Mouse (Mus musculus) embryonic facial prominence, embryonic 13.5 days (tissue): ENCODE measurements around the gene Sdsl. TPM values are rescaled to one million over a fixed set of nuclear protein-coding genes. Genes with fewer than 3 reads are reported as not detected.
"Not testable (repeated sequence)": the region's sequence is repeated elsewhere in the genome, so short reads cannot be mapped to it uniquely, and the experiment has no call there.

ENCODE experiments used
- ATAC-seq: fragments of 200-750 bp; cut with Nextera tagmentation; 2 replicates; pipeline ENCODE4 v1.8.0; 2017; ENCODE audit warnings: low read depth; ENCODE audit not compliant: insufficient number of reproducible peaks, insufficient read depth, low FRiP score, low TSS enrichment
- H3K27ac ChIP-seq: fragments of 300-500 bp; sonication (generic); 2 replicates; pipeline ENCODE4 v1.5.1; 2015; ENCODE audit warnings: moderate library complexity, mild to moderate bottlenecking, inconsistent platforms
- H3K27me3 ChIP-seq: fragments of 300-500 bp; sonication (generic); 2 replicates; pipeline ENCODE4 v1.6.1; 2015; ENCODE audit warnings: mild to moderate bottlenecking, inconsistent platforms
- H3K36me3 ChIP-seq: fragments of 300-500 bp; sonication (generic); 2 replicates; pipeline ENCODE4 v1.6.1; 2015; ENCODE audit warnings: mild to moderate bottlenecking, inconsistent platforms
- H3K4me1 ChIP-seq: fragments of 300-500 bp; sonication (generic); 2 replicates; pipeline ENCODE4 v1.6.1; 2015; ENCODE audit warnings: inconsistent platforms
- H3K4me2 ChIP-seq: fragments of 300-500 bp; sonication (generic); 2 replicates; pipeline ENCODE4 v1.6.1; 2015; ENCODE audit warnings: moderate library complexity, mild to moderate bottlenecking, inconsistent platforms
- H3K4me3 ChIP-seq: fragments of 300-500 bp; sonication (generic); 2 replicates; pipeline ENCODE4 v1.5.1; 2015; ENCODE audit warnings: mild to moderate bottlenecking, inconsistent platforms
- H3K9ac ChIP-seq: fragments of 300-500 bp; sonication (generic); 2 replicates; pipeline ENCODE4 v1.6.1; 2015; ENCODE audit warnings: mild to moderate bottlenecking, inconsistent platforms
- H3K9me3 ChIP-seq: fragments of 300-500 bp; sonication (generic); 2 replicates; pipeline ENCODE4 v1.6.1; 2016; ENCODE audit warnings: inconsistent platforms
- WGBS: fragments of 180-500 bp; shearing (Covaris S2); methylation state at CpG from one replicate; pipeline ENCODE4 v1.1.7; 2015; ENCODE audit warnings: mixed read lengths; 5-methylcytosine and 5-hydroxymethylcytosine counted together
- polyA plus RNA-seq: library from polyadenylated mRNA; unstranded; fragments of >200 nt; fragmentation: Nextera tagmentation; extraction: Ambion mirVana; gene quantifications from 2 replicates; pipeline ENCODE4 v1.2.1, GENCODE M21; 2015

Gene Sdsl
- polyA plus RNA-seq, 1 experiment from 2014 or later = 2.5 TPM

GRCm38 (mm10) chr5:120505781-120506180, 33.2 kb upstream of the Sdsl start:
- no peak for ATAC-seq
- H3K36me3 ChIP-seq = no peaks in the 10 kb centered on the region
- H3K4me3 ChIP-seq = peak overlapping the region; percentile 6; the same call in 1 of the 2 replicates
- 67% methylated on average over 9 of the region's 9 CpGs for WGBS
- no peaks in the 10 kb centered on the region for H3K9me3 ChIP-seq
- no peak overlapping the region for H3K27ac ChIP-seq
- peaks cover 28% of the 10 kb centered on the region for H3K4me1 ChIP-seq
- H3K27me3 ChIP-seq = no peaks in the 10 kb centered on the region
- 0 out of 2 replicates have a peak overlapping the region, but pooled peaks have one; percentile 49 for H3K9ac ChIP-seq
- peak overlapping the region; percentile 47 for H3K4me2 ChIP-seq

DNA sequence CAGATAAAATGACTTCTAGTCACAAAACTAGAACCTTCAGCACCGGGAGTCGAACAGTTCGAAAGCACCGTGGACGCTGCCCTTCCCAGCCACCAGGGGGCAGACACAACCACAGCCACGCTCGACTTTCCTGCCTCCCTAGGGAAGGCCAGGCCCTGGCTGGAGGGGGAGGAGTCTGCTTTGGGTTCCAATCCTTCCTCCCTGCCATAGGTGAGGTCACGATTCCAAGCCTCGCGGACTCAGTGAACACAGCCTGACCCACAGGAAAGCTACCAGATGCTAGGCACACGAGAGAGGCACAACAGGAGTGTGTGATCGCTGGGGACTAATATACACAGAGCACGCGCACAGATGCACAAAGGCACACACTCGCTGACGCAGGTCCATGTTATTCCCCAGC, 32.8 kb upstream of the Sdsl start:
- Histone ChIP-seq H3K27me3 (no peaks in the 10 kb centered on the region), H3K4me1 (peaks cover 25% of the 10 kb centered on the region), H3K27ac (no peak overlapping the region), H3K4me2 (peak overlapping the region; percentile 47), H3K9me3 (no peaks in the 10 kb centered on the region), H3K36me3 (no peaks in the 10 kb centered on the region), H3K4me3 (peak overlapping the region; percentile 6; the same call in 1 of the 2 replicates), H3K9ac (0 out of 2 replicates have a peak overlapping the region, but pooled peaks have one; percentile 49)
- 22% methylated on average over 16 of the region's 16 CpGs for whole genome bisulfite sequencing
- ATAC-seq = no peak

DNA sequence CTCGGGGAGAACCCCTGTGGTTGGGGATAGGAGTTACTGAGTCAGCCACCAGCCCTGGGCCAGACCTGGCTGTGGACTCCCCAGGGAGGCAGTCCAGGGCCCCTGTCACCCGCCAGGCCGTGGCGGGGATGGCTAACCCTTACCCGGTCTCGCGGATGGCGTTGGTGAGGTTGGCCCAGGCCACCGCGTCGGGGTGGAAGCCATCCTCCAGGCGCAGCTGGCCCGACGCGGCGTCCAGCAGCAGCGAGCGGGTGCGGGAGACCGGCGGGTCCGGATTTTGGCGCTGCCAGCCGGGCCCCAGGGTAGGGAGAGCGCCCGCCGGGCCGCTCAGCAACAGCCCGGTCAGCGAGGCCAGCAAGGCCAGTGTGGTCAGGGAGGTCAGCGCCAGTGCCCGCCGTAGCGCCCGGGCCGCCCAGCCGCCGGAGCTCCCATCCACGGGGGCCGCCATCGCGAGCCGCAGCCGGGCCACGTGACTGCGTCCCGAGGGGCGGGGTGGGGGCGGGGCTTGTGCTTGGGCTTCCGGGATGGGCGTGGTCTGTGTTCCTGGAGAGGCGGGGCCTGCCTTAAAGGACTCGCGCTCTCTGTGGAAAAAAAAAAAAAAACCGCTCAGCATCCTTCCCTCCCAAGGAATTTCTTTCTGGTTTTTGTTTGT, 30.7 kb upstream of the Sdsl start, which contains the start of gene Plbd2:
Gene Plbd2 (minus strand): TSS at position 482 of the 652 bp plus-strand sequence.
- ATAC-seq = peak; percentile 65
- peak within 1 kb of the TSS; percentile 75 for H3K4me3 ChIP-seq
- H3K4me1 ChIP-seq = peaks cover 22% of the 10 kb centered on the region
- no peaks in the 10 kb centered on the region for H3K27me3 ChIP-seq
- no peak within 1 kb of the TSS for H3K27ac ChIP-seq
- H3K9ac ChIP-seq = peak within 1 kb of the TSS; percentile 88
- peak within 1 kb of the TSS; percentile 94 for H3K4me2 ChIP-seq
- under 1% methylated on average over 54 of the region's 55 CpGs for WGBS
- H3K9me3 ChIP-seq = no peaks in the 10 kb centered on the region
- H3K36me3 ChIP-seq = peaks cover 5% of the 10 kb centered on the region

DNA sequence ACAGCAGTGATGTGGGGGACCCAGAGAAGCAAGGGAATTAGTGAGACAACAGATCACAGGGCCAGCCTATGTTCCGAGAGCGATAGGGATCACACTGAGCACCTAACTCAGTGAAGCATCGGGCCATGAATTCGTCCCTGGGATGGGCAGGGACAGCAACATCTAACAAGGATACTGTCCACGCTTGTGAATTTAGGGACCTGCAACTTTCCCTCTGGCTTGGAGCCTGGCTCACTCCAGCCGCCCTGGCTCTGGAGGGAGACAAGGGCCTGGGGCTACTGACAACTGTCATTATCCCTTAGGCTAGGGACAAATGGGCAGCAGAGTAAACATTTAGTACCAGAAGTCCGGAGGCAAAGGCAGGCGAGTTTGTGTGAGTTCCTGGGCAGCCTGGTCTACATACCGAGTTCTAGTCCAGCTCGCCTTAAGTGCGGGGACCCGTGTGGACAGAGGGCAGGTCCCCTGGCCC, 30.1 kb upstream of the Sdsl start:
- WGBS = 10% methylated on average over 12 of the region's 12 CpGs
- ATAC-seq = no peak

GRCm38 (mm10) chr5:120502147-120502621, 29.6 kb upstream of the Sdsl start:
- Histone ChIP-seq H3K9me3 (no peaks in the 10 kb centered on the region), H3K9ac (peak overlapping the region; percentile 88), H3K36me3 (peaks cover 11% of the 10 kb centered on the region), H3K4me2 (peak overlapping the region; percentile 94), H3K4me3 (peak overlapping the region; percentile 75), H3K4me1 (peaks cover 22% of the 10 kb centered on the region), H3K27ac (no peak overlapping the region), H3K27me3 (no peaks in the 10 kb centered on the region)
- 62% methylated on average over 9 of the region's 9 CpGs for WGBS
- ATAC-seq = no peak

More for the DNA sequence above, 30.1 kb upstream of the Sdsl start:
- Histone ChIP-seq H3K4me2 (peak overlapping the region; percentile 94), H3K36me3 (peaks cover 9% of the 10 kb centered on the region), H3K27me3 (no peaks in the 10 kb centered on the region), H3K9ac (peak overlapping the region; percentile 88), H3K4me1 (peaks cover 22% of the 10 kb centered on the region), H3K4me3 (peak overlapping the region; percentile 75), H3K27ac (no peak overlapping the region), H3K9me3 (no peaks in the 10 kb centered on the region)

GRCm38 (mm10) chr5:120500609-120501008, 28.0 kb upstream of the Sdsl start:
- peaks cover 22% of the 10 kb centered on the region for H3K4me1 ChIP-seq
- not testable (repeated sequence) for H3K9me3 ChIP-seq, H3K9ac ChIP-seq, H3K4me3 ChIP-seq, H3K27ac ChIP-seq, ATAC-seq, H3K4me2 ChIP-seq, H3K27me3 ChIP-seq
- WGBS = 84% methylated on average over 9 of the region's 9 CpGs
- H3K36me3 ChIP-seq = peaks cover 20% of the 10 kb centered on the region

DNA sequence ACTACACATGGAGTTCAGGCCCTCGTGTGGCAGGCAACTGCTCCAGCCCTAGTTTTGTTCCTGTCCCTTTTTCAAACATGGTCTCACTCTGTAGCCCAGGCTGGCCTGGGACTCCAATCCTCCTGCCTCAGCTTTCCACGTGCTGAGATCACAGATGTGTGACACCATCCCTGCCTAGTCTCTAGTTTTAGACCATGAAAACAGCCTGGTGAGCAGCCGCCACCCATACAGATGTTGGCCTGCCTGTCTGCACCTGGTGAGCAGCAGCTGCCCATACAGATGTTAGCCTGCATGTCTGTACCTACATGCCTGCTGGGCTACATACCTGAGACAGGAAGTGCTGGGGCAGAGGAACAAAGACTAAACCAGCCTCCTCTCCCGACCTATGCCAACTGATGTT, 26.6 kb upstream of the Sdsl start:
- ATAC-seq = no peak
- WGBS = 79% methylated on average over 4 of the region's 4 CpGs

DNA sequence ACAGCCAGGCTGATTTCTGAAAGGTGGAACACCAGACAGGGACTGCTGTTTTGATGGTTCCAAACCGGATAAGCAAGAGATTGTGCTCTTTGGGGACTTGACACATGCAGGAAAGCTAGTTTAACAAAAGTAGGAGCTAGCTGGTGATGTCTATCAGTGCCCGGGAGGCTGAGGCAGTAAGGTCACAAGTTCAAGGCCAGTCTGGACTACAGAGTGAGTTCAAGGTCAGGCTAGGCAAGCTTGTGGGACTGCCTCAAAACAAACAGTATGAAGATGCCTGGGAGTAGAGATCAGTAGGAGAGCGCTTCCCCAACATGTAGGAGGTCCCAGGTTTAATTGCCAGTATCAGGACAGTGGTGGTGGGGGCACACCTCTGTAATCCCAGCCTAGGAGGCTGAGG, 24.5 kb upstream of the Sdsl start:
- WGBS = 87% methylated on average over 3 of the region's 3 CpGs
- no peak overlapping the region for H3K9ac ChIP-seq
- H3K27me3 ChIP-seq = no peaks in the 10 kb centered on the region
- peaks cover 54% of the 10 kb centered on the region for H3K36me3 ChIP-seq
- peaks cover 6% of the 10 kb centered on the region for H3K4me1 ChIP-seq
- no peak overlapping the region for H3K4me2 ChIP-seq
- no peak for ATAC-seq
- H3K27ac ChIP-seq = no peak overlapping the region
- H3K9me3 ChIP-seq = no peaks in the 10 kb centered on the region
- no peak overlapping the region for H3K4me3 ChIP-seq

More for the DNA sequence above, 26.6 kb upstream of the Sdsl start:
- Histone ChIP-seq H3K9ac (0 out of 2 replicates have a peak overlapping the region, but pooled peaks have one; percentile 32), H3K9me3 (no peaks in the 10 kb centered on the region), H3K27ac (no peak overlapping the region), H3K4me3 (no peak overlapping the region), H3K4me2 (no peak overlapping the region), H3K4me1 (peaks cover 16% of the 10 kb centered on the region), H3K36me3 (peaks cover 33% of the 10 kb centered on the region), H3K27me3 (no peaks in the 10 kb centered on the region)

DNA sequence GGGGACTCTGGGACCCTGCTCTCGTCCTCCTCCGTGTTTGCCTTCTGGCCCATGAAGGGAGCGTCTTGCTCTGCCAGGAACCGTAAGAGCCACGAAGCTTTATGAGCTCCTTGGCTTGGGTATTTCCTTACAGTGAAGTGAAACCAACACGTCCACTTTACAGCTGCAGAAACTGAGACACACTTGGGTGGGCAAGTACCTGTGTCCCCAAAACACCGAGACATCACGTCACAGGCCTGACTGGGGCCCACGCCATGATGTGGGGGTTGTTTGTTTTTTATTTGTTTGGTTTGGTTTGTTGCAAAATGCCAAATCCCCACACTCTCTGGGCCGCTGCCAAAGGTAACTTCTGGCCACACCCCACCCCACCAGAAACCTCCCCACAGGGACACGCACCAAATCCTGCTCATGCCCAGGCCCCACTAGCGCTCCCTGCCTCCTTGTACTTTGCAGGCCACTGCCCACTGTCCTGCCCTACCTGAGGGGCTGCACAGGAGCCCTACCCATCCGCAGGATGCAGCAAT, 23.2 kb upstream of the Sdsl start:
- Histone ChIP-seq H3K27me3 (no peaks in the 10 kb centered on the region), H3K4me1 (no peaks in the 10 kb centered on the region), H3K4me3 (no peak overlapping the region), H3K4me2 (no peak overlapping the region), H3K9me3 (no peaks in the 10 kb centered on the region), H3K36me3 (peaks cover 59% of the 10 kb centered on the region), H3K27ac (no peak overlapping the region), H3K9ac (no peak overlapping the region)
- WGBS = 86% methylated on average over 13 of the region's 13 CpGs
- no peak for ATAC-seq

DNA sequence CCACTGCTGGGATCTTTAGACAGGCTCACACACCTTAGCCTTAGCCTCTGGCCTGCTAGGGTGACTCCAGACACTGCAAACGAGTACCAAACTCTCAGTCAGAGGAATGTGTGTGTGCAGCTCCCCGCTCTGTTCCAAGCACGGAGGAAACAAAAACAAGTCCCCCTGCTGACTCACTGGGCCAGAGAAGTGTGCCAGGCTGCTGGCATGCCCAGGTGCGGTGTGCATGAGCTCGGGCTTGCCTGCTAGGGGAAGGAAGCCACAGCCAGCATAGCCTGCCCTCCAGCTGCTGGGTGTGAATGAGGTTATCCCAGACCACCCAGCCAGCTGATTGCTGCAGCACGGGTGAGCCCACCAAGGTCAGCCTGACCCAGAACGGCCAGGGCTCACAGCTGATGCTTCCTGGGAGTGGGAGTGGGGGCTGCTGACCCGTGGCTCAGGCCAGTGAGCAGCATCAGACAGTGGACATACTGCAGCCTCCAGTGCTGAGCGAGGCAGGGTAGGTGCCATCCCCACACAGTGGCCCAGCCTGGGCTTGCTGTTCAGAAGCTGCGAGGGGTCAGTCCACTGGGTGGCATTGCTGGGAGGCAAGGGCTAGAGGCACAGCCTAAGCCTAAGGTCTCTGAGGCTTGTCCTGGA, 22.6 kb upstream of the Sdsl start:
- no peaks in the 10 kb centered on the region for H3K9me3 ChIP-seq
- no peak overlapping the region for H3K4me3 ChIP-seq
- H3K4me2 ChIP-seq = no peak overlapping the region
- H3K9ac ChIP-seq = no peak overlapping the region
- WGBS = 83% methylated on average over 10 of the region's 10 CpGs
- no peak for ATAC-seq
- no peaks in the 10 kb centered on the region for H3K4me1 ChIP-seq
- no peaks in the 10 kb centered on the region for H3K27me3 ChIP-seq
- H3K27ac ChIP-seq = no peak overlapping the region
- peaks cover 62% of the 10 kb centered on the region for H3K36me3 ChIP-seq

DNA sequence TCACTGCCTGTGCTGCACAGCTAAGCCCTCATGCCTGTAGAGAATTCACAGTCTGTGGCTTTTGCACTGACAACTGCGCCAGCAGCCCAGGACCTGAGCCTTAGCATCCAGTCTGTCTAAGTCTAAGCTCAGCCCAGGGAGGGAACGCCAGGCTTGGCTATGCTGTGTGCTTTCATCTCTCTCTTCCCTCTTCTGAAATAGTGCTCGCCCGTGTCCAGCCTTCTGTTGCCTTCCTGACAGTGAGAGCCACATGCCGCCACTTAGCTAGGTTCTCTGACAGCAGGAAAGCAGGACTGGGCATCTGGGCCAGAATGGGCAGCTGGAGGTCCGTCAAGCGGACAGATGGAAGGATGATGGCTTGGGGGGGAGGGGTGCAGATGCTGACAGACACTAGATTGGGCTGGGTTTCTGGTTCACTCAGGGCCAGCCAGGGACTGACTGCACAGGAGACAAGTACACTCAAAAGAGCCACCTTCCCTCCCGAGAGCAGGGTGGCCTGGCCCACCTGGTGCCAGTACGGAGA, 21.3 kb upstream of the Sdsl start:
- Histone ChIP-seq H3K27me3 (no peaks in the 10 kb centered on the region), H3K9ac (no peak overlapping the region), H3K4me2 (no peak overlapping the region), H3K4me3 (no peak overlapping the region), H3K4me1 (no peaks in the 10 kb centered on the region), H3K9me3 (no peaks in the 10 kb centered on the region), H3K27ac (no peak overlapping the region), H3K36me3 (peaks cover 66% of the 10 kb centered on the region)
- 84% methylated on average over 9 of the region's 9 CpGs for WGBS
- ATAC-seq = no peak
